Comparison of ENCODE assay signal across 16 mouse cellular contexts in the genomic region with DNA sequence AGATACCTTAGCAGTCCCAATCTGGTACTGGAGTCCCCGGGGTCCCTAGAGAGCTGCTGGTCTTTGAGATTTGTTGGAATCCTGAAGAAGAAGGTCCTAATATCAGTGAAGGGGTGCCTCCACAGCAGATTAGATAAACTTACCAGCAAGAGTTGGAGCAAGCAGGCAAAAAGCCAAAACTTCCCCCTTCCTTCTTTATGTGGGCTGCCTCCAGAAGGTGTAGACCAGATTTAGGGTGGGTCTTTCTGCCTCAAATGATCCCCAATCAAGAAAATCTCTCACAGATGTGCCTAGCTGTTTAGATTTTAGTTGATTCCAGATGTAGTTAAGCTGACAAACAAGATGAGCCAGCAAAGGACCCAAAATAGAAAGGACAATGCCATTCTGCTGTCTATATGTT.
"Had no signal": no experiment of that assay in that cellular context is flagged by ENCODE, and none has a peak within 500 bp of the region (broad histone marks: within the 10 kb centered on the region; RNA-seq: fewer than 3 reads in every experiment).

No protein-coding gene starts in this region.

- H3K4me3 ChIP-seq: limb, embryonic 13.5 days; liver, embryonic 13.5 days; midbrain, embryonic 12.5 days; myocyte; neural tube, embryonic 13.5 days had no signal

- H3K27ac ChIP-seq: limb, embryonic 13.5 days; liver, embryonic 13.5 days; midbrain, embryonic 12.5 days; neural tube, embryonic 13.5 days had no signal

- DNase-seq: kidney, adult 8-10 months; kidney, postnatal 14 days; kidney, postnatal 4 days; left cerebral cortex, postnatal 4 days; liver, embryonic 13.5 days; lung, adult 2 months; lung, postnatal 14 days; lung, postnatal 4 days; retina, postnatal 1 day; thymus, adult 18-20 months; thymus, postnatal 36 days had no signal

- H3K4me1 ChIP-seq: midbrain, embryonic 12.5 days; neural tube, embryonic 13.5 days had no signal

- H3K9me3 ChIP-seq: limb, embryonic 13.5 days; liver, embryonic 13.5 days; midbrain, embryonic 12.5 days; neural tube, embryonic 13.5 days had no signal

- H3K4me2 ChIP-seq: limb, embryonic 13.5 days; liver, embryonic 13.5 days; midbrain, embryonic 12.5 days; neural tube, embryonic 13.5 days had no signal

- H3K9ac ChIP-seq: limb, embryonic 13.5 days; liver, embryonic 13.5 days; midbrain, embryonic 12.5 days; neural tube, embryonic 13.5 days had no signal

- ATAC-seq: midbrain, embryonic 16.5 days had no signal

- H3K36me3 ChIP-seq: limb, embryonic 13.5 days; liver, embryonic 13.5 days; midbrain, embryonic 12.5 days; neural tube, embryonic 13.5 days had no signal

- H3K27me3 ChIP-seq: limb, embryonic 13.5 days; liver, embryonic 13.5 days; midbrain, embryonic 12.5 days; neural tube, embryonic 13.5 days had no signal
